Mouse (Mus musculus): ENCODE results near the gene Tcea3. TPM values are rescaled to one million over a fixed set of nuclear protein-coding genes. Genes with fewer than 3 reads are reported as not detected.

Gene Tcea3
- polyA plus RNA-seq, 1 experiment: 50.8 TPM

DNA sequence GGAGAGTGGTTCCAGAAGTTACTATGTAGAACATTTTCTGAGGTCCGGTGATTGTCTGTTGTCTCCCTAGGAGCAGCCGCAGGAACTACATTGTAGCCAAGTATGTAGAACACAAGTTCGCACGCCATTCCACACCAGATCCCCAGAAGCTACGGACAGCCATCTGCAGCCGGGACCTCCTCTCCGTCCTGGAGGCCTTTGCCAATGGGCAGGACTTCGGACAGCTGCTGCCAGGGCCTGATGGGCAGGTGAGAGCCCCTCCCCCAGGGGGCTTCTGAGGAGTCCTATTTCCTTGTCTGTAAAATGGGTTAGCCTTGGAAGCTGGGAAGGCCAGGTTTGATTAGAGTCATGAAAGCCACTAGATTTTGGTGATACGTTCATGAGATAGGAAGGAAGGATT lies 8.4 kb upstream of the Tcea3 start:
- Histone ChIP-seq H3K27me3 (replicated peaks; ENCODE audit: control insufficient read depth, insufficient read depth, low read length) (no peaks in the 10 kb centered on the region), H3K4me1 (ENCODE audit: control insufficient read depth, insufficient read depth, low read length) (no peaks in the 10 kb centered on the region), H3K4me3 (ENCODE audit: insufficient read depth, low read depth, low read length) (no peak overlapping the region), H3K27ac (ENCODE audit: insufficient read depth, low read depth, low read length) (no peak overlapping the region), H3K36me3 (ENCODE audit: control insufficient read depth, insufficient read depth, low read length) (no peaks in the 10 kb centered on the region)
- DNase-seq: no peak
- TF ChIP-seq CTCF (conservative IDR thresholded peaks at IDR 0.05; ENCODE audit: insufficient read depth, insufficient read length, low read depth, low read length): no peak
- no peak for TF ChIP-seq POLR2A (IDR thresholded peaks at IDR 0.05; ENCODE audit: low read depth, low read length)
- WGBS: 83% methylated on average over 9 of the region's 9 CpGs

DNA sequence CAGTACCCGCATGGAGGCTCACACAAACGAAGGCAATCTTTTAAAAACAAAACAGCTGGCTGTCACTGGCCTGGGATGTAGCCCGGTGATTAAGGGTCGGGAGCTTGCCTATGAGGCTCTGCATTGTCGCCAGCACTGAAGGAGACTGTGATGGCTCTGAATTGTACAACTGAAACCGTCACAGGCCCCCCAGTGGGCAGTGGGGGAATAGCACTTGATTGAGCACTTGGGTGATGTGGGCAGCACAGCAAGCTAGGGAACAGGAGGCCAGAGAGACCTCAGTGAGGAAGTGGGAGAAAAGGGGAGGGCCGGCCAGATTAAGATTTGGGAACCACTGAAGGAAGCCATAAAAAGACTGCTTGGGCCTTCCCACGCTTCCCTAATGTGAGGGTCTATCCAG lies 7.9 kb upstream of the Tcea3 start:
- Histone ChIP-seq H3K36me3 (ENCODE audit: control insufficient read depth, insufficient read depth, low read length) (no peaks in the 10 kb centered on the region), H3K4me3 (ENCODE audit: insufficient read depth, low read depth, low read length) (no peak overlapping the region), H3K27ac (ENCODE audit: insufficient read depth, low read depth, low read length) (no peak overlapping the region), H3K4me1 (ENCODE audit: control insufficient read depth, insufficient read depth, low read length) (no peaks in the 10 kb centered on the region), H3K27me3 (replicated peaks; ENCODE audit: control insufficient read depth, insufficient read depth, low read length) (no peaks in the 10 kb centered on the region)
- 18% methylated on average over 8 of the region's 8 CpGs for WGBS
- TF ChIP-seq CTCF (conservative IDR thresholded peaks at IDR 0.05; ENCODE audit: insufficient read depth, insufficient read length, low read depth, low read length) (peak; percentile 81), POLR2A (IDR thresholded peaks at IDR 0.05; ENCODE audit: low read depth, low read length) (no peak)
- peak; percentile 88 for DNase-seq

DNA sequence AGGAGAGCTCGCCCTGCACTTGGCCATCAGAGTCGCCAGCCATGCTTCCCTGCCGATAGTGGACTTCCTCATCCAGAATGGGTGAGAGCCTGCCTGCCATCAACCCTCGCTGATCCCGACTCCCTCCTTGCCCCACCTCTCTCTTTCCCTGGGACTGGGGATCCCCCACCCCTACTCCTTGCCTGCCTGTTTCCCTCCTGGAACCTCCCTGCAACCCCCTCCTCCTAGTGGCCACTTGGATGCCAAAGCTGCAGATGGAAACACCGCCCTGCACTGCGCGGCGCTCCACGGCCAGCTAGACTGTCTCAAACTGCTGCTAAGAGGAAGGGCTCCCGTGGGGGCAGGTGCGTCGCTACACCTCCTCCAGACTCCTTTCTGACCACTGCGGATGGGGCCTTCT lies 7.4 kb upstream of the Tcea3 start:
- Histone ChIP-seq H3K4me1 (ENCODE audit: control insufficient read depth, insufficient read depth, low read length) (no peaks in the 10 kb centered on the region), H3K27ac (ENCODE audit: insufficient read depth, low read depth, low read length) (no peak overlapping the region), H3K27me3 (replicated peaks; ENCODE audit: control insufficient read depth, insufficient read depth, low read length) (no peaks in the 10 kb centered on the region), H3K4me3 (ENCODE audit: insufficient read depth, low read depth, low read length) (no peak overlapping the region), H3K36me3 (ENCODE audit: control insufficient read depth, insufficient read depth, low read length) (no peaks in the 10 kb centered on the region)
- no peak for TF ChIP-seq POLR2A (IDR thresholded peaks at IDR 0.05; ENCODE audit: low read depth, low read length)
- TF ChIP-seq CTCF (conservative IDR thresholded peaks at IDR 0.05; ENCODE audit: insufficient read depth, insufficient read length, low read depth, low read length): no peak
- no peak for DNase-seq
- WGBS: 80% methylated on average over 14 of the region's 14 CpGs

DNA sequence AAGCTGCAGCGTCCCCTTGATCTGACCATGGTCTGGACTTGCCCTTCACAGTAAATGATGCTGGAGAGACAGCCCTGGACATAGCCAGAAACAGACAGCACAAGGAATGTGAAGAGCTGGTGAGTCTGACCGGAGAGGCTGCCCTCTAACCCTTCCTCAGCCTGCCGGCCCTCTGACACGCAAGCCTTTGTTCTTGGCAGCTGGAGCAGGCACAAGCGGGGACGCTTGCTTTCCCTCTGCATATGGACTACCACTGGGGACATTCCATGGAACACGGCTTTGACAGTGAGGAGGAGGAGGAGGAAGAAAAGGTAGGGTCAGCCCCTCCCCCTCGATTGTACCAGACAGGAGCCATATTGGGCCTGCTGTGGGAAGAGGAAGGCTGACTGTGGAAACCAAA lies 6.6 kb upstream of the Tcea3 start:
- Histone ChIP-seq H3K4me1 (ENCODE audit: control insufficient read depth, insufficient read depth, low read length) (no peaks in the 10 kb centered on the region), H3K27me3 (replicated peaks; ENCODE audit: control insufficient read depth, insufficient read depth, low read length) (no peaks in the 10 kb centered on the region), H3K4me3 (ENCODE audit: insufficient read depth, low read depth, low read length) (no peak overlapping the region), H3K36me3 (ENCODE audit: control insufficient read depth, insufficient read depth, low read length) (no peaks in the 10 kb centered on the region), H3K27ac (ENCODE audit: insufficient read depth, low read depth, low read length) (no peak overlapping the region)
- WGBS: 75% methylated on average over 8 of the region's 8 CpGs
- no peak for DNase-seq
- TF ChIP-seq POLR2A (IDR thresholded peaks at IDR 0.05; ENCODE audit: low read depth, low read length) (no peak), CTCF (conservative IDR thresholded peaks at IDR 0.05; ENCODE audit: insufficient read depth, insufficient read length, low read depth, low read length) (no peak)

DNA sequence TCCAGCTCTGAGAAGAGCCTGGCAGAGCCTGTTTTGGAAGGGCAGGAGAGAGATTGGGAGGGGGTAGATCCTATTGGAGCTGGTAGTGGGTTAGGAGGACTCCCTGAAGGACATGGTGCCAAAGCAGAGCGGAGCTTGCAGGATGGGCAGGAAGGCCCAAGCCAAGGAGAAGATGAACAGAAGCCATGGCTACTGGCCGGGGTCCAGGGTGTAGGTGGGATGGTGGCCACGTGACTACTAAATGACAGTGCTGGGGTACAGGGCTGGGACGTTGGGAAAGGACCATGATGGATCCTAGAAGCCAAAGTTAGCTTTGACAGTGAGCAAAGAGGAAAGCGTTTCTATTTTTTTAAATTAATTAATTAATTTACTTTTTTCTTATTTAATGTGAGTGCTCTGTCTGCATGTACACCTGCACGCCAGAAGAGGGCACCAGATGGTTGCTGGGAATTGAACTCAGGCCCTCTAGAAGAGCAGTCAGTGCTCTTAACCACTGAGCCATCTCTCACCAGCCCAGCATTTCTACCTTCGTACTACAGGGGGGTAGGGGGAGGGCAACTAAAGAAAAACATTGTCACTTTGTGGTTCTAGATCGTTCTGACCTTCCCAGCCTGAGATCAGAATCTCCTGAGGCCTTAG lies 5.3 kb upstream of the Tcea3 start:
- DNase-seq: peak; percentile 54
- Histone ChIP-seq H3K36me3 (ENCODE audit: control insufficient read depth, insufficient read depth, low read length) (no peaks in the 10 kb centered on the region), H3K27ac (ENCODE audit: insufficient read depth, low read depth, low read length) (no peak overlapping the region), H3K4me1 (ENCODE audit: control insufficient read depth, insufficient read depth, low read length) (no peaks in the 10 kb centered on the region), H3K4me3 (ENCODE audit: insufficient read depth, low read depth, low read length) (no peak overlapping the region), H3K27me3 (replicated peaks; ENCODE audit: control insufficient read depth, insufficient read depth, low read length) (no peaks in the 10 kb centered on the region)
- TF ChIP-seq CTCF (conservative IDR thresholded peaks at IDR 0.05; ENCODE audit: insufficient read depth, insufficient read length, low read depth, low read length): peak; percentile 60
- no peak for TF ChIP-seq POLR2A (IDR thresholded peaks at IDR 0.05; ENCODE audit: low read depth, low read length)
- WGBS: 52% methylated on average over 8 of the region's 8 CpGs

DNA sequence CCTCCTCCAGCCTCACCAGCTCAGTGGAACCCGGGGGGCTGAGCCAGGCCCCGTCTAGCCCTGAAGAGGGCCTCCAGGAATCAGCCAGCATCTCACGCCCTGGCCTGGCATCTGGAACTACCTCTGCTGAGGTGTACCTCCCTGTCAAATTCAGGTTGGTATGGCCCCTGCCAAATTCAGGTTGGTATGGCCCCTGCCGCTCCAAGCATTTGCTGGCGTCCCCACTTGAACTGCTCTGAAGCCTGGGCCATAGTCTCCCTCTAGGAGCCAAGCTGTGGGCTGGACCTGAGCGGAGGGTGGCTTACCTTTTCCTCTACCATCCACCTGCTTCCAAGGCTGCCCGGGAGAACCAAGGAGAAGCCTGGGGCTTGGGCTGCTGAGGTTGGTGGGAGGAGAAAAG lies 4.8 kb upstream of the Tcea3 start:
- no peak for TF ChIP-seq POLR2A (IDR thresholded peaks at IDR 0.05; ENCODE audit: low read depth, low read length)
- TF ChIP-seq CTCF (conservative IDR thresholded peaks at IDR 0.05; ENCODE audit: insufficient read depth, insufficient read length, low read depth, low read length): no peak
- H3K27me3 ChIP-seq (replicated peaks; ENCODE audit: control insufficient read depth, insufficient read depth, low read length): no peaks in the 10 kb centered on the region
- H3K27ac ChIP-seq (ENCODE audit: insufficient read depth, low read depth, low read length): no peak overlapping the region
- no peak overlapping the region for H3K4me3 ChIP-seq (ENCODE audit: insufficient read depth, low read depth, low read length)
- no peak for DNase-seq
- no peaks in the 10 kb centered on the region for H3K36me3 ChIP-seq (ENCODE audit: control insufficient read depth, insufficient read depth, low read length)
- 85% methylated on average over 7 of the region's 7 CpGs for WGBS
- H3K4me1 ChIP-seq (ENCODE audit: control insufficient read depth, insufficient read depth, low read length): peaks cover 5% of the 10 kb centered on the region; the same call in 1 of the 2 replicates

DNA sequence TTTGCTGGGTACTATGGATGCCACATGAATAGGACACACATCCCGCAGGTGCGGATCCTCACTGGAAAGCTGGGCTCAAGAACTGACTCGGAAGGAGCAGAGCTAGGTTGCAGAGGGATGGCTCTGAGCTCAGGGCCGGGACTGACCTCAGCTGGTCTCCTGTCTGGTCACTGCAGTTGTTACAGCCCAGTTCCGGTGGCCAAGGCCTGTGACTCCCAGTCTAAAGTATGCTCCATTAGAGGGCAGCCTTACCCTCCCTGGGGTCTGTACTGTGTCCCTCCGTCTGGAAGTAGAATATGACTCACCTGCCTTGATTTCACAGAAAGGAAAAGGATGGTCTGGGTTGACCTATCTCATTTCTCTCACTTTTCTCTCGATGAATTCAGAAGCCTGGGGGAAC lies 3.3 kb upstream of the Tcea3 start:
- Histone ChIP-seq H3K4me1 (ENCODE audit: control insufficient read depth, insufficient read depth, low read length) (peaks cover 8% of the 10 kb centered on the region; the same call in 1 of the 2 replicates), H3K4me3 (ENCODE audit: insufficient read depth, low read depth, low read length) (no peak overlapping the region), H3K27me3 (replicated peaks; ENCODE audit: control insufficient read depth, insufficient read depth, low read length) (no peaks in the 10 kb centered on the region), H3K27ac (ENCODE audit: insufficient read depth, low read depth, low read length) (no peak overlapping the region), H3K36me3 (ENCODE audit: control insufficient read depth, insufficient read depth, low read length) (no peaks in the 10 kb centered on the region)
- 84% methylated on average over 7 of the region's 7 CpGs for WGBS
- TF ChIP-seq POLR2A (IDR thresholded peaks at IDR 0.05; ENCODE audit: low read depth, low read length) (no peak), CTCF (conservative IDR thresholded peaks at IDR 0.05; ENCODE audit: insufficient read depth, insufficient read length, low read depth, low read length) (no peak)
- DNase-seq: no peak

Measured in kidney, adult 2 months (tissue).